Mouse (Mus musculus) limb, embryonic 11.5 days (tissue): ENCODE data around the gene Pbld2. TPM values are rescaled to one million over a fixed set of nuclear protein-coding genes. Genes with fewer than 3 reads are reported as not detected.

Experiments
- ATAC-seq: fragments of 200-750 bp; cut with Nextera tagmentation; 2 replicates; pipeline ENCODE4 v1.8.0; 2017; ENCODE audit warnings: low read depth; ENCODE audit not compliant: insufficient number of reproducible peaks, low FRiP score, low TSS enrichment
- DNase-seq: peaks from one replicate; pipeline ENCODE4 v3.0.0-alpha.2; 2015; ENCODE audit warnings: low spot score
- H3K27ac ChIP-seq: fragments of 300-500 bp; sonication (generic); replicated peaks from 2 replicates; pipeline ENCODE4 v1.5.1; 2014; ENCODE audit warnings: low read depth, mild to moderate bottlenecking, low read length
- H3K27me3 ChIP-seq: fragments of 300-500 bp; sonication (generic); 2 replicates; pipeline ENCODE4 v1.6.1; 2014; ENCODE audit warnings: mild to moderate bottlenecking, low read length, mixed read lengths; ENCODE audit not compliant: control insufficient read depth, insufficient read depth
- H3K36me3 ChIP-seq: fragments of 300-500 bp; sonication (generic); 2 replicates; pipeline ENCODE4 v1.6.1; 2014; ENCODE audit warnings: mild to moderate bottlenecking, low read length, moderate library complexity, mixed read lengths; ENCODE audit not compliant: control insufficient read depth, insufficient read depth
- H3K4me1 ChIP-seq: fragments of 300-500 bp; sonication (generic); 2 replicates; pipeline ENCODE4 v1.6.1; 2014; ENCODE audit warnings: low read length, mixed read lengths; ENCODE audit not compliant: control insufficient read depth, insufficient read depth
- H3K4me2 ChIP-seq: fragments of 300-500 bp; sonication (generic); 2 replicates; pipeline ENCODE4 v1.6.1; 2014; ENCODE audit warnings: low read depth, mild to moderate bottlenecking, moderate library complexity; ENCODE audit not compliant: severe bottlenecking
- H3K4me3 ChIP-seq: fragments of 300-500 bp; sonication (generic); 2 replicates; pipeline ENCODE4 v1.5.1; 2014; ENCODE audit warnings: low read depth, low read length
- H3K9ac ChIP-seq: fragments of 300-500 bp; sonication (generic); 2 replicates; pipeline ENCODE4 v1.6.1; 2014; ENCODE audit warnings: mild to moderate bottlenecking, low read length
- H3K9me3 ChIP-seq: fragments of 300-500 bp; sonication (generic); 2 replicates; pipeline ENCODE4 v1.6.1; 2016; ENCODE audit warnings: low read length; ENCODE audit not compliant: control insufficient read depth
- WGBS: fragments of 180-500 bp; shearing (Covaris S2); extraction: QIAGEN DNeasy Blood & Tissue Kit; methylation state at CpG from one replicate; pipeline ENCODE4 v1.1.7; 2014; 5-methylcytosine and 5-hydroxymethylcytosine counted together
- polyA plus RNA-seq: library from polyadenylated mRNA; unstranded; fragments of >200 nt; fragmentation: Nextera tagmentation; extraction: Ambion mirVana; gene quantifications from 2 replicates; pipeline ENCODE4 v1.2.1, GENCODE M21; 2014

The Pbld2 gene
- polyA plus RNA-seq, 1 experiment from 2014 or later: 0.73 TPM

- Histone ChIP-seq H3K36me3 (no peaks in the 10 kb centered on the region), H3K27ac (no peak overlapping the region), H3K4me2 (no peak overlapping the region), H3K4me1 (no peaks in the 10 kb centered on the region), H3K4me3 (no peak overlapping the region), H3K27me3 (no peaks in the 10 kb centered on the region), H3K9me3 (no peaks in the 10 kb centered on the region), H3K9ac (no peak overlapping the region)
- ATAC-seq (no peak), DNase-seq (no peak)
- 73% methylated on average over 12 of the region's 12 CpGs for WGBS
Measured at GRCm38 (mm10) chr10:63061266-63061665, 37.2 kb downstream of the Pbld2 start.

DNA sequence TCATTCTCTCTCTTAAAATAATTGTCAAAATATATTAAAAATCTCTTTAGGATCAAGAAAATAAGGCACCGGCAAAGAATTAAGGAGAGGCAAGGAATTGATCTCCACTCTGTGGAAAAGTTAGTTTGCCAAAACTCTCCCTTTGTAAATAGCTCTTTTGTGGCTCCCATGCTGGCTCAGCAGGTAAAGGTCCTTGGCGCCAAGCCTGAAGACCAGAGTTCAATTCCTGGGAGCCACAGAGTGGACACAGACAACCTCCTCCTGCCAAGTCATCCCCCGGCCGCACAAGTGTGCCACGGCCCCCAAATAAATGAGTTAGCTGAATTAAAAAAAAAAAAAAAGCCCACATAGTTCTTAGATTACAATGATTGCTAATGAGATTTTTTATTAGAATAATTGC is 38.6 kb downstream of the Pbld2 start:
- DNase-seq: no peak
- H3K27ac ChIP-seq: no peak overlapping the region
- H3K9me3 ChIP-seq: no peaks in the 10 kb centered on the region
- no peak overlapping the region for H3K9ac ChIP-seq
- no peaks in the 10 kb centered on the region for H3K4me1 ChIP-seq
- no peak overlapping the region for H3K4me3 ChIP-seq
- no peaks in the 10 kb centered on the region for H3K36me3 ChIP-seq
- no peak for ATAC-seq
- 94% methylated on average over 5 of the region's 5 CpGs for WGBS
- no peaks in the 10 kb centered on the region for H3K27me3 ChIP-seq
- H3K4me2 ChIP-seq: no peak overlapping the region

DNA sequence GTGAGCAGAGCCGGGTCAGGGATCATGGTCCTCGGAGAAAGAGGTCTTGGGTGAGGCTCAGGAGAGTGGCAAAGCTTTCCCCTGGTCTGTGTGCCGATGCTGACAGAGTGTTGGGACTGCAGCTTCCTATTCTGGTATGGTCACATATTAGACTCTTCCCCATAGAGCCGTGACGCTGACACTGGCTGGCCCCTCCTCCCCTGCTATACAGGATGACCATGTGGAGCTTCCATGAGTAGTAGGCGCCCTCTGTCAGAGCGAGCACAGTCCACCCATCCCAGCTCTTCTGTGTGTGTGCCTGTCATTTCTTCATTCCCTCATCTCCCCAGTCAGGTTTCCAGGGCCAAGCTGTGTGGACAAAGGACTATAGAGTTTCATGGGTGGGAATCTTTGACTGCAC is 39.2 kb downstream of the Pbld2 start:
- DNase-seq: no peak
- no peaks in the 10 kb centered on the region for H3K4me1 ChIP-seq
- no peak overlapping the region for H3K27ac ChIP-seq
- no peaks in the 10 kb centered on the region for H3K27me3 ChIP-seq
- H3K9me3 ChIP-seq: no peaks in the 10 kb centered on the region
- no peak overlapping the region for H3K4me3 ChIP-seq
- 79% methylated on average over 7 of the region's 7 CpGs for WGBS
- no peak overlapping the region for H3K4me2 ChIP-seq
- no peaks in the 10 kb centered on the region for H3K36me3 ChIP-seq
- H3K9ac ChIP-seq: no peak overlapping the region
- no peak for ATAC-seq

- Histone ChIP-seq H3K4me3 (no peak overlapping the region), H3K27me3 (no peaks in the 10 kb centered on the region), H3K4me2 (no peak overlapping the region), H3K9ac (no peak overlapping the region), H3K36me3 (no peaks in the 10 kb centered on the region), H3K4me1 (no peaks in the 10 kb centered on the region), H3K9me3 (no peaks in the 10 kb centered on the region), H3K27ac (no peak overlapping the region)
- ATAC-seq: no peak
- 85% methylated on average over 9 of the region's 9 CpGs for WGBS
- DNase-seq: no peak
Measured at GRCm38 (mm10) chr10:63064516-63064915, 40.4 kb downstream of the Pbld2 start.

- WGBS: 59% methylated on average over 8 of the region's 8 CpGs
- no peaks in the 10 kb centered on the region for H3K36me3 ChIP-seq
- H3K4me2 ChIP-seq: no peak overlapping the region
- H3K27ac ChIP-seq: no peak overlapping the region
- H3K9me3 ChIP-seq: no peaks in the 10 kb centered on the region
- no peak for ATAC-seq
- H3K4me3 ChIP-seq: no peak overlapping the region
- DNase-seq: no peak
- H3K9ac ChIP-seq: no peak overlapping the region
- H3K4me1 ChIP-seq: no peaks in the 10 kb centered on the region
- no peaks in the 10 kb centered on the region for H3K27me3 ChIP-seq
Measured at GRCm38 (mm10) chr10:63065561-63065960, 41.4 kb downstream of the Pbld2 start.

GRCm38 (mm10) chr10:63065988-63066387 is 41.9 kb downstream of the Pbld2 start:
- DNase-seq (peak; percentile 83), ATAC-seq (no peak)
- no peaks in the 10 kb centered on the region for H3K9me3 ChIP-seq
- no peaks in the 10 kb centered on the region for H3K27me3 ChIP-seq
- H3K4me3 ChIP-seq: no peak overlapping the region
- no peak overlapping the region for H3K4me2 ChIP-seq
- WGBS: 14% methylated on average over 5 of the region's 5 CpGs
- H3K4me1 ChIP-seq: no peaks in the 10 kb centered on the region
- H3K27ac ChIP-seq: no peak overlapping the region
- H3K9ac ChIP-seq: no peak overlapping the region
- H3K36me3 ChIP-seq: no peaks in the 10 kb centered on the region

- ATAC-seq: no peak
- H3K36me3 ChIP-seq: no peaks in the 10 kb centered on the region
- 84% methylated on average over 10 of the region's 10 CpGs for WGBS
- no peak for DNase-seq
- no peak overlapping the region for H3K4me3 ChIP-seq
- H3K27ac ChIP-seq: no peak overlapping the region
- H3K4me2 ChIP-seq: no peak overlapping the region
- H3K9ac ChIP-seq: no peak overlapping the region
- H3K9me3 ChIP-seq: no peaks in the 10 kb centered on the region
- H3K4me1 ChIP-seq: no peaks in the 10 kb centered on the region
- H3K27me3 ChIP-seq: peaks cover 2% of the 10 kb centered on the region; the same call in 1 of the 2 replicates
Measured at GRCm38 (mm10) chr10:63086304-63086703, 62.2 kb downstream of the Pbld2 start.

- ATAC-seq (no peak), DNase-seq (no peak)
- H3K27me3 ChIP-seq: peaks cover 2% of the 10 kb centered on the region; the same call in 1 of the 2 replicates
- H3K27ac ChIP-seq: no peak overlapping the region
- no peaks in the 10 kb centered on the region for H3K4me1 ChIP-seq
- H3K9ac ChIP-seq: no peak overlapping the region; the same call in 1 of the 2 replicates
- no peaks in the 10 kb centered on the region for H3K9me3 ChIP-seq
- no peaks in the 10 kb centered on the region for H3K36me3 ChIP-seq
- H3K4me2 ChIP-seq: peak overlapping the region; percentile 39
- 43% methylated on average over 8 of the region's 8 CpGs for WGBS
- H3K4me3 ChIP-seq: peak overlapping the region; percentile 21
Measured at GRCm38 (mm10) chr10:63089103-63089757, 65.1 kb downstream of the Pbld2 start.
